Mouse (Mus musculus) ovary, postnatal 10 days (tissue): ENCODE data around the gene Sytl2.

ENCODE experiments used
- DNase-seq: peaks from one replicate; pipeline ENCODE4 v3.0.0; 2022; ENCODE audit warnings: low spot score

Sytl2 gene

GRCm38 (mm10) chr7:90308003-90308402 is 6.0 kb downstream of the Sytl2 start:
- DNase-seq: no peak

DNA sequence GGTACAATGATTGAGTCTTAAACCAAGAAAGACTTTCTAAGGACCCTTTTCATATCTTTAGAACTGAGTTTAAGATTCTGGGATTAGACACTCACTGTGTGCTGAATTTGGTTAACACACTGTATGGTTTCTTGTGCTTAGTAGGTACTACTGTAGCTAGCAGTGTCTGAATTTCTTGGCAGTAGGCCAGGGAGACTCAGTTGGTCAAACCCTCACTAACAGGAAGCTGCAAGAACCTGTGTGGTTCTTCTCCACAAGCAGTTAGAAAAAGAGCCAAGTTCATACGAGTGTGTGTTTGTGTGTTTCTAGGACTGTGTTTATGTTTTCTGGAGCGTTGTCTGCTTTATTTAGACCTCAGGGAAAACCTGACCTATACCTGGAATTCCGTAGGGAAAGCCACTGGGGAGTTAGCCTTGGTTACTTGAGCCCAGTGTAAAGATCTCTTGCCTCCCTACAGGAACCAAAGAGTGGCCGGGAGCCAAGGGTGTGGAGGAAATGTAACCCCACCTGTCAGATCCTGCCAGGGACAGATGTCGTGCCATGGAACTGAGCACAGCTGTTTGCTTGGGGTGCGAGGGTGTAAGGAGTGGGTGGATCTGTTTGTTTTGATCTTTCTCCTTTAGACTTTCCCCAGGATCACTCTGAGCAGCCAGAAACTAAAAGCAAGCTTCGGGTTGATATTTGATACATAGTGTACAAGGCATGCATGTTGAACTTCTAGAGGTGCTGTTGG is 10.3 kb downstream of the Sytl2 start:
- no peak for DNase-seq

DNA sequence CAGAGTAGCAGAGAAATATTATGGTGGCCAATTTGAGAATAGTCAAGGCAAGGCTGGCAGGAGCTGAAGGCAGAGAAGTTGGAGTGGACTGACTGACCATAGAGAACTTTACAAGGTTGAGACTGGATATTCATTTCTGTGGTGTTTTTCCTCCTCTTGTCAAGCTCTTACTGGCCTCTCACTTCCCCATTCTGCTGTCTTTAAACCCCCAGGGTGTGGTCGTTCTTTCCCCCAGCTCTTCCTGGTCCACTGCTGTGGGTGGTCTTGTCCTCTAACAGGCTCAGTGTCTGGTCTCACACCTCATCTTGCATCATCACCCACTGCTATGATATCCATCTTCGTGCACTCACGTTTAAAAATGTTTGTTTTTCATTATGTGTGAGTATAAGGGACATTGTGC is 11.4 kb downstream of the Sytl2 start:
- DNase-seq: no peak

- no peak for DNase-seq
Observed at GRCm38 (mm10) chr7:90316823-90317222, 14.8 kb downstream of the Sytl2 start.

DNA sequence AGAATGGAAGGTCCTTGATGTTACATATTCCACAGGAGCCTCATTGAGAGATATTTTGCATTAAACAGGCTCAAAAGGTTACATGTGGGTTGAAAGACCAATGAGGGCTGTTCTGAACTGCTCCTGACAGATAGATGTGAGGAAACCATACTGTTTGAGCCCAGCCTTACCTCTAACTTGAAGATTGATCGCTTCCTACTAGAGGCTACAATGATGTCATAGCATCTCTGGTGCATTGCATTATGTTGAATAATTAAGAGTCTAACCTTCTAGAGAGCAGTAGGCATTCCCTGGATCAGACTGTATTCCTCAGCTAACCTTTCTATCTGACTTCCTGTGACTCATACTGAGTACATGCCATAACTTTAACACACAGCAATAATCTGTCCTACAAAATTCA is 17.4 kb downstream of the Sytl2 start:
- no peak for DNase-seq

GRCm38 (mm10) chr7:90320124-90320523 is 18.1 kb downstream of the Sytl2 start:
- no peak for DNase-seq

GRCm38 (mm10) chr7:90325166-90325565 is 23.1 kb downstream of the Sytl2 start:
- no peak for DNase-seq

- DNase-seq: no peak
Observed at GRCm38 (mm10) chr7:90330200-90330599, 28.1 kb downstream of the Sytl2 start.

- no peak for DNase-seq
Observed at GRCm38 (mm10) chr7:90332483-90333065, 30.5 kb downstream of the Sytl2 start.

DNA sequence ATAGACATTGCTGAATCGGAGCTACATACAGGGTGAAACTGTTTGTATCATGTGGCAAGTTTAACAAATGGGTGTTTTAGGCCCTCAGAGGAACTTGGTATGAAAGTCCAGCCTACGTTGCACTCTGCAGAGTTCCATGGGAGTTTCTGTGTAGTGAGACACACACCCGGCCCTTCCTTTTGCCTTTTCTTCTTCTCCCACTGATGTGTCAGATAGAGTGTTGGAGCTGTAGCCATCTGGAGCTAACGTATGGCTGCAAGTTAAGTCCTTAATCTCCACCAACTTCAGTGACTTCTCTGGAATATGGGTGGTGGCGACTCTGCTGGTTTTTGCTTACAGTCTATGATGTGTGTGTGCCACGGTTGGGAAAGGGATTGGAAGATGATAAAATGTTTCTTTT is 32.3 kb downstream of the Sytl2 start:
- no peak for DNase-seq

GRCm38 (mm10) chr7:90334831-90335230 is 32.8 kb downstream of the Sytl2 start:
- no peak for DNase-seq

DNA sequence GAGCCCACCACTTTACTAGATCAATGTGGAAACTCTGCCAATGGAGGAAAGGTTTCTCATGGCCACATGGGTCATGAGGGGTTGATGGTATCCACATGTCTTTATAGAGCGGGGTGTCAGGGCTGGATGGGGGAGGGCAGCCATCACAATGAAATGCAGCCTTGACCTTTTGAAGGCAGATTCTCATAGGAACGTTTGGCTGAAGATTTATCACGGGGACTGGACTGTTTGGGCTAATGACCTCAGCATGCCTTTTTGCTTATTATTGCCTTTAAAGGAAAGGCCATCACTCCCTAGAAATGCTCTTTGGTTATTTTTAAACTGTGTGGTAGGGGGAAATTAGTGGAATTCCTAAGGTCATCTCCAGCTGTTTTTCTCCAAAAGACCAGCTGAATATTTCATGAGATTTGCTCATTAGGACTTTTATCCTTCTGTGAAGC is 33.7 kb downstream of the Sytl2 start:
- DNase-seq: no peak

- DNase-seq: no peak
Observed at GRCm38 (mm10) chr7:90341212-90341957, 39.3 kb downstream of the Sytl2 start.

DNA sequence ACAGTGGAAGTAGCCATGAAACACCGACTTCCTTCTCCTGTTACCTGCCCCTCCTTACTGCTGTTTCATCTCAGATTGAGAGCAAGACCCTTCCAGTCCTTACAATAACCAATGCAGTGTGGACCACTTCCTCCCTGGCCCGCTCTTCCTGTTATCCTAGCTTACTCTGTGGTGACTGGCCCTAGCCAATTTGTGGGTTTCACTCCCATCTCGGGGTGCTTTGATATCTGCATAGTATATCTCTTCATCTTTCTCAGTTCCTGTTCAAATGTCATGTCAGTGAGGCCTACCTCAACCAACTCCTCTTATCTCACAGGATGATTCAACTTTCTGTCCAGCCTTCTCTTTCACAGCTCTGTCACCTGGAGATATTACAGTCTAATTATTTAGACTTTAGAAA is 42.9 kb downstream of the Sytl2 start:
- DNase-seq: no peak

GRCm38 (mm10) chr7:90347779-90348437 is 45.9 kb downstream of the Sytl2 start:
- DNase-seq: no peak

DNA sequence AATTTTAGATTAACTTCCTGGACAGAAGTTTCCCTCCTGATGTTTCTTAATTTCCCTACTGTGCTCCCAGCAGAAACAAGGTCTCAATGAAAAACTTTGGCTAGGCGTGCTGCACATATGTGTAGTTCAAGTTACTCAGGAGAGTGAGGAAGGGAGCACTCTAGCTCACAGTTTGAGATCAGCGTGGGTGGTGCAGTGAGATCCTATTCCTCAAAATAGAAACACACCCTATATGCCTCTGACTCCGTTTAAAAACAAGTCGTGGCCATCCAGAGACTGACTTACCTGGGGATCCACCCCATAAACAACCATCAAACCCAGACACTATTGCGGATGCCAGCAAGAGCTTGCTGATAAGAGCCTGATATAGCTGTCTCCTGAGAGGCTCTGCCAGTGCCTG is 47.0 kb downstream of the Sytl2 start:
- DNase-seq: no peak

- no peak for DNase-seq
Observed at GRCm38 (mm10) chr7:90352183-90352582, 50.1 kb downstream of the Sytl2 start.

DNA sequence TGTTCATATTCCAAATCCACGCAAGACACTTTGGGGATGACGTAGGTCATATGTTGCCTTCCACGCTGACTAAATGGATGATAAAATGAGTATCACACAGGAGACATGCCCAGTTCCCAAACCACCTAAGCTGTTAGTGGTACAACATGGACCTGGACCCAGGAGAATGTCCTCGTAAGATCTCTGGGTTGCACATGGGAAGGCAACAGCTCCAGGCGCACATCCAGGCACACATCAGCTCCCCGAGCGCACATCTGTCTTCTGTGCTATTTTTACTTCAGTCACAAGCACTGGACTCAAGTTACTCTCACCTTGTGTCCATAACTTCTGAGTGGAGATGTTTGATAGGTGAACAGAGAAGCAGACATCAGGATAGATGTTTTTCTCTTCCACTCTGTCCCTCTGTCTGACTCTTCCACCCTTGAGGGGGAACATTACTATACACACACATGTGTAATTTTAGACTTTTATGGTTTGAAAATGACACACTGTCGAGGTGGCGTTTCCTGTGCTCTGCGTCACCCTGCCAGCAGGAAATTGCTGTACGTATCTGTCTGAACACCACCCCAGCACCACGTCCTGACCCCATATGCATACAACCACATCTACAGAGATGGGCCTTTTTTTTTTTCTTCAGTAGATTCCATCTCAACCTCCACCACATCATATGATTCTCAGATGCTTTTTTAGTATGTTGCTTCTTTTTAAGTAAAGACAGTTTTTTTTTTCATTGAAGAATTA is 51.6 kb downstream of the Sytl2 start:
- DNase-seq: no peak

DNA sequence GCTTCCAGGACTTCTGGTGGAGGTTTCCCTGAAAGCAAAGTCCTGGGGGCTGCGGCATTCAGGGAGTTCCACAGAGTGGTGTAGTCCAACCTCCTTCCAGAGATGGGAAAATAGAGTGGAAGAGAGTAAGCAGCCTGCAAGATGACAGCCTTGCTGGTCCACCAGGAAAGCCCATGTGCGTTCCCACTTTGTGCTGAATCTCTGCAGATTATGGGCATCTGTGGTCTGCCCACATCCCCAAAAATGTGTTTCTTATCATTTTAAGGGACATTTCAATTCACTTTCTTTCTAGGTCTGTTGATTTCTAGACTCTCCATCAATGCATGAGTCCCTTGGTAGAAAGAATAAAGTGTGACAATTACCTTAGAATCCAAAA is 52.2 kb downstream of the Sytl2 start:
- no peak for DNase-seq

GRCm38 (mm10) chr7:90355454-90355853 is 53.4 kb downstream of the Sytl2 start:
- no peak for DNase-seq

DNA sequence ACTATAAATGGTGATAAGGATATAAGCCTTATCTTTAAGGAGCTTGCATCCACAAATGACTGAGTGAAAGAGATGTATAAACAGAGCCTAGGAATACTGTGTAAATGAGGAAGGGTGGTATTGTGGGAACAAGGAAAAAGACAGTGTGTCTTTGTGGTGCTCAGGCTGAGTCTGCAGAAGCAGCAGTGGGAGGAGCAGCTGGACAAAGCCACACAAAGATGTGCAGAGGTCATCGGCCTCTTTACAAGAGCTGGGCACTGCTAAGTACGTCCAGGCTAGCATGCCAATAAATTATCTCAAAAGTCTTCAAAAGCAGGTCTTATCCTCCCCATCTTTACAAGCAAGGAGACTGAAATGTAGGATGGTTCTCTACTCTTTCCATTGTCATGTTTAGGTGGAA is 53.9 kb downstream of the Sytl2 start:
- no peak for DNase-seq

DNA sequence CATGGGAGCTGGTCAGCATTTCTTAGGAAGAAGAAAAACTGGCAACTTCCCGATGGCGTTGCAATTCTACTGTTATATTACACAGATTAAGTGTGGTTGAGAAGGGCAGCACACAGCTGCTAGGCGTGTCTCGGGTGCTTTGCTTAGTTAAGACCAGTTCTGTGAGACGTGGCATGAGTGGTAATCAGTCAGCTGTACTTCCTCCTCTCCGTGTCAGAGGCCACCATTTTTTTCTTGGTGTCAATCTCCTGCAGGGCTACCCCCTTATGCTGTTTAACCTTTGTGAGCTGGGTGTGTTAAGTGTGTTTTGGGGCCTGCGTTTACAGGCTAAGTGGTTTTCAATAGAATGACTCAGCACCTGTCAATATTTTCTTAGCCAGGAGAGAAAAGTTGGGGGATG is 60.7 kb downstream of the Sytl2 start:
- DNase-seq: no peak
